Mouse (Mus musculus): Measurements from ENCODE around the gene Amotl2. TPM values are rescaled to one million over a fixed set of nuclear protein-coding genes. Genes with fewer than 3 reads are reported as not detected.
"Not testable (repeated sequence)": the region's sequence is repeated elsewhere in the genome, so short reads cannot be mapped to it uniquely, and the experiment has no call there.

Amotl2 gene
- polyA plus RNA-seq, 1 experiment = 7.2 TPM

DNA sequence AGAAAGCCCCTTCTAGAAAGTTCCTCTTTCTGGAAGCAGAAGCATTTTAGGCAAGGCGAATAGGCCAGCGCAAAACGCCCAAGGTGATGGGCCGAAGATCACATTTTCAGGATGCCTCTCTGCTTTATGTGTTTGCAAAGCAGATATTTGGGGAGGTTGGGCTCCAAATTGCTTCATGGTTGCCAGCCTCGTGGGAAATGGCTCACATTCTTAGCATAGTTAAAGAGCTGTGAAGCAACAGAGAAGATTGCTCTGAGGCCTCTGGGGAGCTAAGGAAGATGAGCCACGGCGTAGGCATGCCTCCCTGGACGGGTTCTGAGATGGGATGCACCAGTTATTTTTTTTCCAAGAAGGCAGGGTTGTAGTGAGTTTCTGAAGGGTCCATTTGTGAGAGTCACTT, 47.0 kb downstream of the Amotl2 start:
- Histone ChIP-seq H3K4me1 (replicated peaks; ENCODE audit: control insufficient read depth, insufficient read depth, low read length) (no peaks in the 10 kb centered on the region), H3K27ac (ENCODE audit: control insufficient read depth, insufficient read depth, low read length) (no peak overlapping the region), H3K36me3 (ENCODE audit: control insufficient read depth, insufficient read depth, low read length) (no peaks in the 10 kb centered on the region), H3K4me3 (ENCODE audit: control insufficient read depth, insufficient read depth, low read length) (no peak overlapping the region), H3K27me3 (ENCODE audit: control insufficient read depth, insufficient read depth, low read length) (no peaks in the 10 kb centered on the region)
- DNase-seq = no peak
- 71% methylated on average over 8 of the region's 8 CpGs for WGBS
- TF ChIP-seq POLR2A (IDR thresholded peaks at IDR 0.05; ENCODE audit: control insufficient read depth, extremely low read depth, insufficient read depth, low read length, poor library complexity) = no peak
- TF ChIP-seq CTCF (IDR thresholded peaks at IDR 0.05; ENCODE audit: borderline replicate concordance, control insufficient read depth, extremely low read depth, insufficient read depth, low read length, poor library complexity) = no peak

DNA sequence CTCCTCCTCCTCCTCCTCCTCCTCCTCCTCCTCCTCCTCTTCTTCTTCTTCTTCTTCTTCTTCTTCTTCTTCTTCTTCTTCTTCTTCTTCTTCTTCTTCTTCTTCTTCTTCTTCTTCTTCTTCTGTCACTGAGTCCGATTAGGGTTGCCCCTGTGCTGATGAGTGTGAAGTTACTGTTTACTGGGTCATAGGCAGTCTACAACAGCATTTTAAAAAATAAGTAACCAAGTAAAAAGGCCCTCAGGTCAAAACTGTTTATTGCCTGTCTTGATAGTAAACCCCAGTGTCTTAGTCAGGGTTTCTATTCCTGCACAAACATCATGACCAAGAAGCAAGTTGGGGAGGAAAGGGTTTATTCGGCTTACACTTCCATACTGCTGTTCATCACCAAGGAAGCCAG, 48.1 kb downstream of the Amotl2 start:
- not testable (repeated sequence) for H3K27me3 ChIP-seq (ENCODE audit: control insufficient read depth, insufficient read depth, low read length); H3K4me3 ChIP-seq (ENCODE audit: control insufficient read depth, insufficient read depth, low read length); H3K4me1 ChIP-seq (replicated peaks; ENCODE audit: control insufficient read depth, insufficient read depth, low read length); H3K27ac ChIP-seq (ENCODE audit: control insufficient read depth, insufficient read depth, low read length); DNase-seq; H3K36me3 ChIP-seq (ENCODE audit: control insufficient read depth, insufficient read depth, low read length)
- WGBS = 90% methylated on average over 2 of the region's 2 CpGs

GRCm38 (mm10) chr9:102766741-102767140, 50.3 kb downstream of the Amotl2 start:
- H3K4me3 ChIP-seq (ENCODE audit: control insufficient read depth, insufficient read depth, low read length) = no peak overlapping the region
- no peaks in the 10 kb centered on the region for H3K4me1 ChIP-seq (replicated peaks; ENCODE audit: control insufficient read depth, insufficient read depth, low read length)
- no peak for DNase-seq
- H3K27ac ChIP-seq (ENCODE audit: control insufficient read depth, insufficient read depth, low read length) = no peak overlapping the region
- TF ChIP-seq POLR2A (IDR thresholded peaks at IDR 0.05; ENCODE audit: control insufficient read depth, extremely low read depth, insufficient read depth, low read length, poor library complexity) = no peak
- no peak for TF ChIP-seq CTCF (IDR thresholded peaks at IDR 0.05; ENCODE audit: borderline replicate concordance, control insufficient read depth, extremely low read depth, insufficient read depth, low read length, poor library complexity)
- H3K36me3 ChIP-seq (ENCODE audit: control insufficient read depth, insufficient read depth, low read length) = no peaks in the 10 kb centered on the region
- 77% methylated on average over 3 of the region's 3 CpGs for WGBS
- H3K27me3 ChIP-seq (ENCODE audit: control insufficient read depth, insufficient read depth, low read length) = no peaks in the 10 kb centered on the region

DNA sequence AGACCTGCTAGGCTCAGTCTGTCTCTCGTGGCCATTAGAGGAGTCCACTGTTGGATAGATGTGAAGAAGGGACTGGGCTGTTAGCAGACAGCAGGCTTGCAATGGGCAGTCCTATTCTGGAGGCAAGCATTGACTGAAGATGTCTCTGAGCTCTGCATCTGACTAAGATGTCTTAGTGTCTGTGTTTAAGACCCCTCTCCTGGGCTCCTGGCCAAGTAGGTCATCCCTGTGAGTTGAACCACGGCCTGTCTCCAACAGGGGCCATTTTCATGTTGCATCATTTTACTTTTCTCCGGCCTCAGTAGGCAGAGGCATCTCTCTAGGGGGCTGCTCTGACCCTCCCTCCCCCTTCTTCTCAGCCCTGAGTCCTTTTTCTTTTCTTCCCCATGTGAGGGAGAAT, 52.8 kb downstream of the Amotl2 start:
- H3K27ac ChIP-seq (ENCODE audit: control insufficient read depth, insufficient read depth, low read length) = no peak overlapping the region
- 85% methylated on average over 3 of the region's 3 CpGs for WGBS
- no peak overlapping the region for H3K4me3 ChIP-seq (ENCODE audit: control insufficient read depth, insufficient read depth, low read length)
- no peak for TF ChIP-seq CTCF (IDR thresholded peaks at IDR 0.05; ENCODE audit: borderline replicate concordance, control insufficient read depth, extremely low read depth, insufficient read depth, low read length, poor library complexity)
- no peak for TF ChIP-seq POLR2A (IDR thresholded peaks at IDR 0.05; ENCODE audit: control insufficient read depth, extremely low read depth, insufficient read depth, low read length, poor library complexity)
- H3K36me3 ChIP-seq (ENCODE audit: control insufficient read depth, insufficient read depth, low read length) = no peaks in the 10 kb centered on the region
- H3K27me3 ChIP-seq (ENCODE audit: control insufficient read depth, insufficient read depth, low read length) = no peaks in the 10 kb centered on the region
- DNase-seq = no peak
- H3K4me1 ChIP-seq (replicated peaks; ENCODE audit: control insufficient read depth, insufficient read depth, low read length) = no peaks in the 10 kb centered on the region

GRCm38 (mm10) chr9:102770190-102770589, 53.7 kb downstream of the Amotl2 start:
- H3K27me3 ChIP-seq (ENCODE audit: control insufficient read depth, insufficient read depth, low read length) = no peaks in the 10 kb centered on the region
- DNase-seq = no peak
- no peak overlapping the region for H3K4me3 ChIP-seq (ENCODE audit: control insufficient read depth, insufficient read depth, low read length)
- TF ChIP-seq CTCF (IDR thresholded peaks at IDR 0.05; ENCODE audit: borderline replicate concordance, control insufficient read depth, extremely low read depth, insufficient read depth, low read length, poor library complexity) = no peak
- no peak for TF ChIP-seq POLR2A (IDR thresholded peaks at IDR 0.05; ENCODE audit: control insufficient read depth, extremely low read depth, insufficient read depth, low read length, poor library complexity)
- no peaks in the 10 kb centered on the region for H3K36me3 ChIP-seq (ENCODE audit: control insufficient read depth, insufficient read depth, low read length)
- no peaks in the 10 kb centered on the region for H3K4me1 ChIP-seq (replicated peaks; ENCODE audit: control insufficient read depth, insufficient read depth, low read length)
- H3K27ac ChIP-seq (ENCODE audit: control insufficient read depth, insufficient read depth, low read length) = no peak overlapping the region
- 92% methylated on average over 16 of the region's 16 CpGs for WGBS

DNA sequence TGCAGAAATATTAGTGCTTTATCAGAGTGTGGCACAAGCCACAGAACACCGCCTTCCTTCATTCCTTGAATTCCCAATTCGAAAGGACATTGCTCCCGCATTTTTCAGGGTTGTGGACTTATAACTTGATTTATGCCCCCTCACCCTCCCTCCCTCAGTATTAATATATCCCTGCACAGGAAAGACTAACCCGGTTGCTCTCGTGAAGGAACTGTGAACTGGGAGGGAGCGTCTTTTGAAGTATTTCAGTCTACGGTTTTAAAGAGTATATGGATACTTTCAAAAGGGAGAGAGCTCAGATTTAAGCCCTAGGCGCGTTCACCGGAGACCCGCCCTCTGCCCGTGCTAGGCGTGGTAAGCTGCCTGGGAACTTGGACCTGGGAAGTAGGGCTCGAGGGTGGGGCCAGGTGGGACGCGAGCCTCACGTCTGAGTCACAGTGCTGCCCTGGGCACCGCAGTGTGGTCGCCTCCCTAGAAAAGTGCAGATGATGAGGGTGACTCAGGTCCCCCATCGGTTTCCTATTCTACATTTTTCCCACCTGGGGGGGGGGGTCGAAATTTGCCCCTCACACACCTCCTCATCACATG, 54.9 kb downstream of the Amotl2 start:
- Histone ChIP-seq H3K27ac (ENCODE audit: control insufficient read depth, insufficient read depth, low read length) (no peak overlapping the region), H3K27me3 (ENCODE audit: control insufficient read depth, insufficient read depth, low read length) (no peaks in the 10 kb centered on the region), H3K4me3 (ENCODE audit: control insufficient read depth, insufficient read depth, low read length) (no peak overlapping the region), H3K36me3 (ENCODE audit: control insufficient read depth, insufficient read depth, low read length) (no peaks in the 10 kb centered on the region), H3K4me1 (replicated peaks; ENCODE audit: control insufficient read depth, insufficient read depth, low read length) (no peaks in the 10 kb centered on the region)
- 67% methylated on average over 21 of the region's 21 CpGs for WGBS
- DNase-seq = no peak
- TF ChIP-seq CTCF (IDR thresholded peaks at IDR 0.05; ENCODE audit: borderline replicate concordance, control insufficient read depth, extremely low read depth, insufficient read depth, low read length, poor library complexity) (no peak), POLR2A (IDR thresholded peaks at IDR 0.05; ENCODE audit: control insufficient read depth, extremely low read depth, insufficient read depth, low read length, poor library complexity) (no peak)
